Mouse (Mus musculus) left cerebral cortex, adult 2 months (tissue): Measurements from ENCODE around the gene Fat1. TPM values are rescaled to one million over a fixed set of nuclear protein-coding genes. Genes with fewer than 3 reads are reported as not detected.
"Not testable (repeated sequence)": the region's sequence is repeated elsewhere in the genome, so short reads cannot be mapped to it uniquely, and the experiment has no call there.

ENCODE experiments used
- DNase-seq, 2 experiments: peaks; one replicate each; pipeline ENCODE4 v3.0.0; 2021 to 2022; ENCODE audit warnings: low spot score in 2 of 2, mixed read lengths in 1 of 2; ENCODE audit errors: extremely low spot score in 1 of 2
- H3K27ac ChIP-seq: fragments of 200-600 bp; 2 replicates; pipeline ENCODE4 v1.8.1; 2022
- H3K4me3 ChIP-seq: fragments of 200-600 bp; 2 replicates; pipeline ENCODE4 v1.8.1; 2022
- CTCF ChIP-seq: fragments of 200-600 bp; IDR thresholded peaks from 2 replicates; pipeline ENCODE4 v1.8.1; 2022; ENCODE audit warnings: antibody characterized with exemption, mild to moderate bottlenecking, moderate library complexity
- intact Hi-C: fragments of 180-260 bp; cut with DNase I; formaldehyde crosslinking; loops from one replicate; pipeline ENCODE4 v1.15.1; 2025
- total RNA-seq, 2 experiments: library from RNA; stranded (reverse); gene quantifications; 2 replicates each; pipeline ENCODE4 v1.2.3; 2021

Gene Fat1
- total RNA-seq, 2 experiments from 2014 or later = 36.2 to 38.7 TPM

GRCm38 (mm10) chr8:45056810-45057209 is 121.6 kb downstream of the Fat1 start:
- intact Hi-C loops = no loop called here
- Histone ChIP-seq H3K27ac (no peak overlapping the region), H3K4me3 (no peak overlapping the region)
- no peak for DNase-seq
- peak; percentile 21 for TF ChIP-seq CTCF

DNA sequence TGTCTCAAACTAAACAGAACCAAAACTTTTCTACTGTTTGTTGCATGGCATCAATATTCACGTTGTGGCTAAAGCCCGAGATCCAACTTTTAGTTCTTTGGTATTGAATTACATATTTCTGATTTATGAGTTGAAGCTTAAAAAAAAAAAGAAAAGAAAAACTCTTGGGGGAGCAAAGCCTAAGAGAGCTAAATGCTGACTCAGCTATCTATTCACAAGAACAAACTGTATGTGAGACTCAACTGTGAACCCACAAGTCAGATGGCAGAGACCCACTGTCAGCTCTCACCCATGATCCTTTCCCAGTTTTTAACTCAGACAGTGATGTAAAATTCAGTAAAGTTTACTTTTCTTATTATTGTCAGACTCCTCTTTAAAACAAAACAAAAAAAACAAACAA is 124.8 kb downstream of the Fat1 start:
- no peak for DNase-seq
- Histone ChIP-seq H3K4me3 (no peak overlapping the region), H3K27ac (no peak overlapping the region)
- intact Hi-C loops = no loop called here
- TF ChIP-seq CTCF = no peak

DNA sequence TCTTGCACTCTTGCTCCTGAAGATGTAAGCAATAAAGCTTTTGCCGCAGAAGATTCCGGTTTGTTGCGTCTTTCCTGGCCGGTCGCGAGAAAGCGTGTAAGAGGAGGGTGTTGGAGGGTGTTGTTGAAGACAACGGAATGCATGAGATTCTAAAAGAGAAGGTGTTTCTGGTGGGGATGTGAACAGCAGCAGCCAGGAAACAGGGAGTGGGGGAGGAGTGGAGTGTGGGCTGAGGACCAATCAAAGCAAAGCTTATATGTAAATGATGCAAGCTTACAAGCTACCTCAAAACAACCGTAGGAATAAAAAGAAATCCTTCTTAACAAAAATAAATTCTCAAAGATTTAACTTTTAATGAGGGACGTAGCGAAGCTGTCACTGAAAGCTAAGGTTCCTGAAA is 127.1 kb downstream of the Fat1 start:
- intact Hi-C loops = no loop called here
- H3K4me3 ChIP-seq = no peak overlapping the region
- TF ChIP-seq CTCF = no peak
- no peak overlapping the region for H3K27ac ChIP-seq
- no peak for DNase-seq

GRCm38 (mm10) chr8:45062982-45063924 is 128.0 kb downstream of the Fat1 start:
- intact Hi-C loops = no loop called here

DNA sequence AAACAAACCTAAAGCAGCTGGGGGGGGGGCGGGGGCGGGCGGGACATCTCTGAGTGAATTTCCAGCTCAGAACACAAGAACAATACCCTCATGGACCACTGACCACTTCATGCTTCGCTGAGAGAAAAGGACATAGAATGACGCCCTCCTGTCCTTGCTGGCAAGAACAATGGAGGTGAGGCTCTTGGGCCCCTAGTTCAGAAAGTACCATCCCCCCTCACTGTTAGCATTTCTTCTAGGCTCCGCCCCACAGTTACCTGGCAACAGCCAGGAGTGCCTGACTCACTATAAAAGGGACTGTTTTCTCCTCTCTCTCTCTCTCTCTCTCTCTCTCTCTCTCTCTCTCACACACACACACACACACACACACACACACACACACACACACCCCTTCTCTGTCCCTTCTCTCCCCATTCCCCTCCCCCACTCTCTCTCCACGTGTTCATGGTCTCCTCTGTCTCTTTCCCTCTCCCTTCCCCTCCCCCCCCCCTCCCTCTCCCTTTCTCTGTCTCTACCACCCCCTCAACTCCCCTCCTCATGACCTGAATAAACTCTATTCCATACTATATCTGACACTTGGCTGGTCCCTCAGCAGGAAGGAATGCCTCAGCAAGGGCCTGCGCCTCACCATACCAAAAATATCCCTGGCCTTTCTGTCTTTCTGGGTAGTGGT is 129.1 kb downstream of the Fat1 start:
- no peak for TF ChIP-seq CTCF
- intact Hi-C loops = no loop called here
- no peak overlapping the region for H3K27ac ChIP-seq
- H3K4me3 ChIP-seq = no peak overlapping the region
- no peak for DNase-seq

More at GRCm38 (mm10) chr8:45062982-45063924, 128.0 kb downstream of the Fat1 start:
- no peak overlapping the region for H3K27ac ChIP-seq
- no peak for TF ChIP-seq CTCF
- no peak for DNase-seq
- no peak overlapping the region for H3K4me3 ChIP-seq

- not testable (repeated sequence) for H3K4me3 ChIP-seq, H3K27ac ChIP-seq, DNase-seq
- intact Hi-C loops = loop anchor here (5.0 kb wide), 2 partner anchors 42 to 292 kb away; no protein-coding TSS in a partner anchor
Observed at GRCm38 (mm10) chr8:45065391-45065790, 130.1 kb downstream of the Fat1 start.

DNA sequence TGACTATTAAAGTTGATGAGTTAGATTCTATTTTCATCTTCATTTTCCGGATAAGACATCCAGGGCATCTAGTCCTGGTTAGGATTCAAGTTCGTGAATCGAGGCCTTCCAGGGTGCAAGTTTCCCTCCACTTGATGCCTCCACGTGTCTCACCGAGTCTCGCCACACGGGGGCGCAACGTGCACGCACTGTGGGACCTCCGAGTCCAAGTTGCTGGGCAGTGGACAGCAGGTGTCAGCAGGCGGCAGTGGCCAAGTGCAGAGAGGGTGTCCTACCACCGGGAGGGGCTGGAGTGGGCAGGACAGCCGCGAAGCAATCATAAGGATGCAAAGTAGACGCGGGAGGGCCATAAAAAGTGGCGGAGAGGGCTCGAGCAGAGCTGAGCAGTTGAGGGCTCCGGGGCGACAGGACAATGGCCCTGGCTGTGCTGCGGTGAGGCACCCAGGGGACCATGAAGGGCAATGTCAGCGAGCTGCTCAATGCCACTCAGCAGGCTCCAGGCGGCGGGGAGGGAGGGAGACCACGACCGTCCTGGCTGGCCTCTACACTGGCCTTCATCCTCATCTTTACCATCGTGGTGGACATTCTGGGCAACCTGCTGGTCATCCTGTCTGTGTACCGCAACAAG is 133.6 kb downstream of the Fat1 start, which contains the start of gene Mtnr1a:
Gene Mtnr1a, plus strand, starts transcription at position 379 of the 628 bp plus-strand sequence.
- H3K27ac ChIP-seq = no peak within 1 kb of the TSS
- H3K4me3 ChIP-seq = peak within 1 kb of the TSS; percentile 20
- DNase-seq = peak; percentile 86 to 96
- intact Hi-C loops = loop anchor here (1.0 to 5.0 kb wide), 3 partner anchors 38 to 288 kb away; no protein-coding TSS in a partner anchor
- peak; percentile 98 for TF ChIP-seq CTCF

DNA sequence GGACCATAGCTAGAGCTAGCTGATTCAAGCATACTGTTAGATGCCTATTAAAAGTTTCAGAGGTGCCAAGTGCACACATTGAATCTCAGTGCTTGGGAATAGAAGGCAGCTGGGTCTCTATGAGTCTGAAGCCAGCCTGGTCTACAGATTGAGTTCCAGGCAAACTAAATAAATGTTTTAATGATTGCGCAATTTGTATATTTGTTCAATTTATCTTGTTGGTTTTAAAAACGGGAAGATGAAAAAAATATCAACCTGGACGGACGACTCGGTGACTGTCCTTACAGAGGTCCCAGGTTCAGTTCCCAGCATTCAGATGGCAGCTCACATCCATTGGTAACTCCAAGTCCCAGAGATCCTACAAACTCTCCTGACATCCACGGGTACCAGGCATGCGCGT is 135.7 kb downstream of the Fat1 start:
- Histone ChIP-seq H3K27ac (no peak overlapping the region), H3K4me3 (no peak overlapping the region)
- intact Hi-C loops = no loop called here
- no peak for TF ChIP-seq CTCF
- DNase-seq = no peak

DNA sequence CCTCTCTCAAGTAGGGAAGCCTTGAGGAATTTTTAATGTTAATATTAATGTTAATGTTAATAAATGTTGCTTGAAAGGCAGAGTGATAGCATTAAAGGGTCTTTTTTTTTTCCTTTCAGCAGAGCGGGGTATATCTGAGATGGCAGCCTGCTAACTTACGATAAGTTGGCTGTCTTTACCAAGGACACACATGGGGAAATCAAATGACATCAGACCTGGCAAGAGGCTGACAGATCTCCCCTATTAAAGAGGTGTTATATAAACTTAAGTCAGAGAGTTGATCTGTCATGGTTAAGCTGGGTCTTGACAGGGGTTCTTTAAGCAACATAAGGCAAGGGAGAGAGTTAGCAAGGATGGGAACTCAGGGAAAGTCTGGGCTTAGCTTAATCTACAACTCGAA is 145.6 kb downstream of the Fat1 start:
- intact Hi-C loops = no loop called here
- DNase-seq = no peak
- no peak overlapping the region for H3K4me3 ChIP-seq
- no peak overlapping the region for H3K27ac ChIP-seq
- TF ChIP-seq CTCF = no peak

DNA sequence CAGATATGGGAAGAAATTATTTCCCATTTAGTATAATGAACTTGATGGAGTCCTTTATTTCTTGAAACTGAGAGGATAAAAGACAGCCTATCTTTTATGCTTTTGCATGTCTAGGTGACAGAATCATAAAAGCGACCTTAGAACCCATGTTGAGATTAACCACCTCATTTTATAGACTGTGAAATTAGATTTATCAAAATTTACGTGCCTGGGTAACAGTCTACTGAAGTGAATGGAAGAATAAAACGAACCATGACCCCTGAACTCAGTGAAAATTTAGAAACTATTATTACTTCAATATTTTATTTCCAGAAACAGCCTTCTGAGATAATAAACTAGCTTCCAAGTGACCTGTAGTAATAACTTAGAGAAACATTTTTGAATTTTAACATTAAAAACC is 158.4 kb downstream of the Fat1 start:
- no peak for TF ChIP-seq CTCF

More for the DNA sequence above, 158.4 kb downstream of the Fat1 start:
- intact Hi-C loops = no loop called here
- no peak for DNase-seq
- Histone ChIP-seq H3K27ac (no peak overlapping the region), H3K4me3 (no peak overlapping the region)

Other genes starting within 250 kb of the Fat1 start
- not detected for gene Mtnr1a, start 133.7 kb downstream of the Fat1 start, total RNA-seq